Mouse (Mus musculus): ENCODE data around the gene Bicral.
A peak's percentile ranks its signal among the peaks of the same experiment; 100 is the strongest.
"Not testable (repeated sequence)": the region's sequence is repeated elsewhere in the genome, so short reads cannot be mapped to it uniquely, and the experiment has no call there.

Gene Bicral

DNA sequence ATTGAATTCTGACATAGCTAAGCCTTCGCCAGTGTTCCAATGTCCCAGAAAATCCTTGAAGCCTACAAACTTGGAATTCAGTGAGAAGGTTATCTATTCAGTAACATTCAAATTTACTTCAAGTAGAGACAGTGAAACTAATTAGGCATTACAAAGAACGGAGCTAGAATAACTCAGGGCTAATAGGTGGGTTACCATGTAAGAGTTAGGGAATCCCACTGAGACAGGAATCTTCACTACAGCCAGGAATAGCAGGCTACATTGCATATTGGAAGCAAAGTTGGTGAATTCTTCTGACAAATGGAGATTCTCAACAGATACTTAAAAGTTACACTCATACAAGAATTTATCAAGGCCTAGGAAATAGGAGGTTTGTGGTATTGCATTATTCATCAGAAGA, 70.3 kb downstream of the Bicral start:
- DNase-seq, result not testable (repeated sequence)

DNA sequence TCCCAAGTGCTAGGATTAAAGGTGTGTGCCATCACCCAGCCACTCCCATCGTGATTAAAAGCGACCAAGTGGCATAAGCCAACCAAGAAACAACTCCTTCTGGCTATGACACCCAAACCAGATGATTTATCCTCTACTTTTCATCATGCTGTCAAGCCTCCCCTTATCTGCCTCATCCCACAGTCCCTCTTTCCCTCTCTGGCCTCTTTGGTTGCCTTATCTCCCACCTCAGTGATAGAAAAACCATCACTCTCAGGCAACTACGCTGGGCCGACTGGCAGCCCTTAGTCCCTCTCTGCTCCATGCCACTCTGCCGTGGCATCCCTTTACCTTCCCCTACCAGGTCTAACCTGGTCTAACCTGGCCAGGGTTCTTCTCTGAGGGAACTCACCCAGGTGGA, 71.3 kb downstream of the Bicral start:
- no peak for DNase-seq

DNA sequence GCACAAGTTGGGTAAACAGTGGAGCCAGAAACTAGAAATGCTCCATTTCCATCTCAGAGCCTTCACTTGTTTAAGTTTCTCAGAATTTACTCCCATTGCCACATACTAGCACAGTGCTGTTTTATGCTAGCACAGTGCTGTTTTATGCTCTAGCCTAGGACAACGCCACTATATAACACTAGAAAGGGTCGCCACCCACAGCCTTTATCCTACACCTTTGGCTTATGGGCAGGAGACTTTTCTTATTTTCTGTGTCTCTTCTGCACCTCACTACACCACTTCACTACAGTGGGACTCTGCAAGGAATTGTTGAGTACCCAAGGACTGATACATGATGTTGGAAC, 75.1 kb downstream of the Bicral start:
- DNase-seq, result no peak

DNA sequence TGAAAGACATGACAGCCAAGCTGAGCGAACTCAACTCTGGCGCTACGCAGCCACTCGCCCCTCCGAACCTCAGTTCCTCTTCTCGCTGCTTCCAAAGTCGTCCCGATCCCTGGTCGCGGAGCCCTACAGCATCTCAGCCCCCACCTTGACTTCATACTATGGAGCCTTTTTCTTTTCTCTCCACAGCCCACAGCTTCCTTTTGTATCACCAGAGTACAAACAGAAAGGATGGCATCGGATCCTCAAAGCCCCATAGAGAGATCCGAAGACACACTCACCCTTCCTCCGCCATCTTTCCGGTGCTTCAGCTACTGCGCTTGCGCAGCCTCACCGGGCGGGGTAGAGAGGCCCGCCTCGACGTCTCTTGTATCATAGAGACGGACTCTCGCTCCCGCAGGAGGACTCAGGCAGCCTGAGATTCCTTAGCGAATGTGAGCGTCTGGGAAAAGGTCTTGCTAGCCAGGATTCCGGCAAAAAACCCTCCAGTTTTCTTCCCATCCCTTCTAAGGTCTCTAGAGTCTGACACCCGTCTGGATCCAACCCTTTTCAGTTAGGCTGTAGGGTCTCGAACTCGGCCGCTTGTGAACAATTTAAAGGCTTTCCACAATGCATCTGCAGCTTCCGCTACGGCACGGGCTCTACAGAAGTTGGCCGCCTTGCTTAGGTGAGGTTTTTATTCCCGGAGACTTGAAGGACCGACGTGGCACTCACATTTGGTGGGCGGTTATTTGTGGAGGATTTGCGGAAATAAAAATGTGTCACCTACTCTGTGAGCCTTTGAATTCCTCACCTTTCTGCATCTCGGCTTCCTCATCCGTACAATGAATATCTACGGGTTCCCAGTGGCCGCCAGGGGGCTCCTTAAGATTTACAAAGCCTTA, 75.7 kb downstream of the Bicral start, which contains the start of gene Rpl7l1:
Gene Rpl7l1, minus strand, starts transcription at position 332 of the 881 bp plus-strand sequence.
- DNase-seq, result peak; percentile 91 to 94

DNA sequence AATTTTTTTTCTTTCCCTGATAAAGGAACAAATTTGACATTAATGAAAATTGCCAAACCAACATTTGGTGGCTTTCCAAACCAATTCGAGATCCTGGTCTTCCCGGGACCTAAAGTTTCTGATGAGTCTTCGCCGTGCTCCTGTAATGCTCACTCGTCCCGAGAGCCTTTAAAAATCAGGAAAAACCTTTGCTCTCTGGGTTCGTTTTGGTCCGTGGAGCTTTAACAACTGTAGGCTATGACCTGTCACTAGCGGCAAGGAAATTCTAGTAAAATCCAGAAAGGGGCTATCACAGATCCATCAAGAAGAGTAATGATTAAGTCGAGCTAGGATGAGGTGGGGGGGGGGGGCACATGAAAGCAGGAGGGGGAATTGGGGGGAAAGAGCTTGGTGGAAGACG, 76.4 kb downstream of the Bicral start:
- DNase-seq, result no peak

DNA sequence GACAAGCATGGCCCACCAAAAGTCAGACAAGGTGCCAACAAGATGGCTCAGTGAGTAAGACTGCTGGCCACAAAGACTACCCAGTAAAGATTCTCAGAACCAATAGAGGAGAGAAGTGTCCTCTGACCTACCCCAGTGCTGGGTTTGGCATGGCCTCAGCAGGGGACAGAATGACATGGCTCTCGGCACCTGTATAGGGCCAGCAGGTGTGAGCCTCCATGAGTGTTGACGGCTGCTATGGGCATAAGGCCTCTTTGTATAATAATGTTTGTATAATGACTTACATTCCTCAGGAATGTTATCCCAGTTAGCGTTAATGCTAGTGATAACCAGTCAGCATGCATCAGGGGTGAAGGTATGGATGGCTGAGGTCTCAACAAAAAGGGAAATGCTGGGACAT, 82.2 kb downstream of the Bicral start:
- no peak for DNase-seq

DNA sequence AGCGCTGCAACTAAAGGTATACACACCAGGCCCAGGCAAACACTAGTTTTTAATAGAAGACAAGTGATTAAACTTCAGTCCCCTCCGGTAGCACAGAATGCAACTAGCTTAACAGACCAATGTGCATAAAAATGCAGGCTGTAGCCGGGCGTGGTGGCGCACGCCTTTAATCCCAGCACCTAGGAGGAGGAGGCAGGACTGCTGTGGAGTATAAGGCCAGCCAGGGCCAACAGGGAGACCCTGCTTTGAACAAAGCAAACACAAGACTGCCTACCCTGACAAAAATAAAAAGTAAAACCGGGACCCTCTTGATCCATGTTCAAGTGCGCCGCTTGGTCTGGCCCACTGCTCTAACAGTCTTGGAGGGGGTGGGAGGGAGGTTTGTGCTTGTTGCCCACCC, 83.2 kb downstream of the Bicral start:
- DNase-seq, result no peak

DNA sequence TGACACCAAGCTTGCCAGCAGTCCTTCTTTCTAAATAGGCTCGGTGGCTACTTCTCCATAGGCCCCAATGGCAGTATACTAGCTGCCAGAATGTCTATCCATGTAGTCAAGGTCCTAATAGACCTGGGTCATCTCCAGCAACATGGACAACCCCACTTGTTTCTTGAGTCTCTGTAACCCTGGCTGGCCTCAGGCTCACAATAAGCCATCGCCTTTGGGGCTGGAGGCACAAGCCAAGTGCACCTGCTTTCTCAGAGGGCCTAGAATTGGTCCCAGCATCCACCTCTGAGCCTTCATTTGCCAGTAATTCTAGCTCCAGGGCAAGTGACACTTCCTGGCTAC, 84.2 kb downstream of the Bicral start:
- DNase-seq, result no peak

DNA sequence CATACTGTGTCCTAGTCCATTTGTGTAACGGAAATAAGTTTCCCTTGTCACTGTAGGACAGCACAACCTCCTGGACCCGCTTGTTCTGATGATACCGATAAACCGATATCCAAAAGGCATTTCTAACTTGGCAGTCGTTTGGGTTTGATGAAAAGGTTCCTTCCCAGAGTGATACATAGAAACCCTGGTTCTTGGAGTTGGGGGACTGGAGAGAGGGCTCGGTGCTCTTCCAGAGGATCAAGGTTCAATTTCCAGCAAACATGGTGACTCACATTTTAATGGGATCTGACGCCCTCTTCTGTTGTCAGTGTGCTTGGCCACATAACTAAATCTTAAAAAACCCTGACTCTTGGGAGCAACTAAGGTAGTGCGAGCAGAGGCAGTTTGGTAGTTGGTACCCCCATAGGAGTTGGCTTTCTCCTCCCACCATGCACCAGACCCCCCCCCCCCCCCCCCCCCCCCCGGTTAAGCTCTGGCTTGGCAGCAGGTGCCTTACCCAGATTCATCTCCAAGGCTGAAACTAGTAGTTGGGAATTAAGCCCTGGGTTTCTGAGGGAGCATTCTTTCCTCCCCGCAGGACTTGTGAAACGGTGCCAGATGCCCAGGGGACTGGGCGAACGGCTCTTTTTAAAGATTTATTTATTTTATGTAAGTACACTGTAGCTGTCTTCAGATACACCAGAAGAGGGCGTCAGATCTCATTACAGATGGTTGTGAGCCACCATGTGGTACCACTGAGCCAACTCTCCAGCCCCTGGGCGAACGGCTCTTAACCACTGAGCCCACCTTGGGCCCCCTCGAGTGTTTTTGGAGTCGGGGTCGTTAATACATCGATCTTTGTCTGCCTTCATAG, 84.8 kb downstream of the Bicral start:
- peak in 1 of 2 experiments; percentile 19 for DNase-seq

DNA sequence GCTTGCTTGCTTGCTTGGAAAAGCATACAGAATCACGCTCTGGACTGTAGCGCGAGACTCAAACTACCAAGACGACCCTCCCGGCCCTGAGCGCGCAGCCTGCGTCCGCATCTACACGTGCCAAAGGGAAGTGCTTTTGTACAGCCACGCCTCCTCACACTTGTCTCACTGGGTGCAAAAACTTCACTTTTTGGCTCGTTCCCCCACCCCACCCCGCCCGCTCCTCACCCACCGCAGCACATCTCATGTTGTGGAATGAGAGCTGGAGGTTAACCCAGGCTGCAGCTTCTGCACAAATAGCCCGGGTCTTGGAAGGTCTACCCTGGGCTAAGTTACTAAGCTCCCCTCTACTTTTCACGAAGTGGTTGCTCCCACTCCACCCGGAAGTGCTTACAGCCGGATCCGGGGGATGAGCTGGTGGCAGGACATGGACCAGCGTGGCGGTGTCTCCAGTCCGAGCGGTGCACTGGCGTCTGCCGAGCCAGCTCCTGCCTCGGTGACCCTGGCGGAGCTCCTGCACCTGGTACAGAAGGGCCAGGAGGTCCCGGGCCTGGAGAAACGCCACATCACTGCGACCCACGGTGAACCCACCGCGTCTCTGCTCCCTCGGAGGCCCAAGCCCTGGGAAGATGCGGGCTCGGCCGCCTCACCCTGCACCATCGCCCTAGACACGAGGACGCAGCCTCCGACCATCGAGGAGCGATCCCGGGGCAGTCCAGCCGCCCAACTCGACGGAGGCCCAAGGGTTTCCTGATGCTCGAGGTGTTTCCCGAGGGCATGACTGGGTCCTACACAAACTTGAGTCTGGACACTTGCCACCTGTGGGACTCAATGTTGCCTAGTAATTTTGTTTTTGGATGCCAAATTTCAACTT, 85.6 kb downstream of the Bicral start, which contains the start of gene 2310039H08Rik:
Gene 2310039H08Rik, plus strand, starts transcription at position 232 of the 874 bp plus-strand sequence.
- DNase-seq, result peak; percentile 87 to 88

DNA sequence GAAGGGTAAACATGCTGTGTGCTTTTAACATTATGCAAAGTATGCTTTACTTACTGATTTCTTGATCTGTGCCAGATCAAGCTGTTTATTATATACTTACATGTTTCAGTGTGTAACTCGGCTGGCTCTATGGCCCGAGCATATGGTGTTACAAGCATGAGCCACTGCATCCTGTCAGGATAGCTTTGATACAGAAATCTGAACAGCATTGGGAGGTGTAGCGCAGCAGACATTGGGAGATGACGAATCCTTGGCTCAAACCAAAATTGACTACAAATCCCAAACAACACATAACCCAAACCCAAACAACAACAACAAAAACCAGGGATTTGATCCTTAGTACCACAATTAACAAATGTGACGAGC, 86.3 kb downstream of the Bicral start:
- no peak for DNase-seq

DNA sequence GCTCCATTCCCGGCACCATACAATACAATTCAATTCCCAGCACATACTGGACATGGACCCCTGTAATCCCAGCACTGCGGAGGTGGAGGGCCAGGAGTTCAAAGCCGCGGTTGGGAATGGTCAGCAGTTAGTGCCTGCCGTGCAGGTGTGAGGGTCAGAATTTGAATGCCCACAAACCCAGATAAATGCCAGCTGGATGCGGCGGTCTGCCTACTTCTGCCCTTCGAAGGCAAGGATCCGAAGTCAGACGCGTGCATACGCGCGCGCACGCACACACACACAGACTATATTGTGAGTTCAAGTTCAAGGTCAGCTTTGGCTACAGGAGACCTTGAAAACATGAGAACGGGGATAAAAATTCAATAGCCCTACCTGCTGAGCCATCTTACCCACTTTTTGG, 86.7 kb downstream of the Bicral start:
- peak; percentile 23 to 33 for DNase-seq

DNA sequence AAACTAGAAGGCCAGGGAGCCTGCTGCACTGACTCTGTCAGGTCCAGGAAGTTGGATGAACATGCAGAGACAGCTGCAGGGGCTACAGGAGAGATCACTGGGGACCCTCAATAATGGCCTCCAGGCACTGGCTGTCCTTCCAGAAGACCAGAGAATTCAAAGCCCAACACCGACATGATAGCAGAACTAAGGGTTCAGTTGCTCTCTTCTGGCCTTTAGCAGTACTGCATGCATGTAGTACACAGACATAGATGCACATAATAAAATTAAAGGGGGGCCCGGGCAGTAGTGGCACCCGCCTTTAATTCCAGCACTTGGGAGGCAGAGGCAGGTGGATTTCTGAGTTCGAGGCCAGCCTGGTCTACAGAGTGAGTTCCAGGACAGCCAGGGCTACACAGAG, 87.3 kb downstream of the Bicral start:
- no peak for DNase-seq

DNA sequence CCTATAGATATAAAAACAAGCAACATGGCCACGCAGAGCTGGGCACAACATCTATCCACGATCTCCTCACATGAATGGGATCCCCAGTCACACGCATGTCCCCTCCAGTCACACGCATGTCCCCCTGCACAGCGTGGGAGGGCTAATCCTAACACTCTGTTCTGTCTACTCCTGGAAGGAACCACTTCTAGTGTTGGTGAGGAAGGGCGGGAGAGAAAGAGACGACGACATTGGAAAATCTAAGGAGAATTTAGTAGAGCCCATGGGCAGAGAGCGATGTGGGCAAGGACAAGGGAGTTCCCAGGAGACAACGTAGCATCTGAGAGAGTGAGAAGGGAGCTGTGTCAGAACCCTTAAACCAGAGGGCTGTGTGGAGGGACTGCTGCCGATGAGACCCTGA, 87.7 kb downstream of the Bicral start:
- DNase-seq, result no peak

DNA sequence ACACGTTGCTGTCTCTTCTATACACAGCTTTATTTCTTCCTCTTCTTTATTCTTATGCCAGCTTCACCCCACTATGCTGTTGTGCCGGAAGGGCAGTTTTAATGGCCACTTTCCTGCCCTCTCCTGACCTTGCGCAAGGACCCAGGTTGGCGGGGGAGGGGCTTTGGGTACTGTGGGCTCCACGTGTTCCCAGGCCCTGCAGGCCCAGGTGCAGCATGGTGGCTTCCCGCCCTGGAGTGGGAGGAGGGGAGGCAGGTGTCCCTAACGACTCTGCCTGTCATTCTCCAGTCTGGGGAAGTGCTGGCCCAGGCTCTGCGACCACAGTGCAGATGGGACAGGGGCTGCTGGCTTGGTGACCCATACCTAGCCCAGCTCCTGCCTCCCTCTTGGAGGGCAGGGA, 90.4 kb downstream of the Bicral start:
- no peak for DNase-seq

DNA sequence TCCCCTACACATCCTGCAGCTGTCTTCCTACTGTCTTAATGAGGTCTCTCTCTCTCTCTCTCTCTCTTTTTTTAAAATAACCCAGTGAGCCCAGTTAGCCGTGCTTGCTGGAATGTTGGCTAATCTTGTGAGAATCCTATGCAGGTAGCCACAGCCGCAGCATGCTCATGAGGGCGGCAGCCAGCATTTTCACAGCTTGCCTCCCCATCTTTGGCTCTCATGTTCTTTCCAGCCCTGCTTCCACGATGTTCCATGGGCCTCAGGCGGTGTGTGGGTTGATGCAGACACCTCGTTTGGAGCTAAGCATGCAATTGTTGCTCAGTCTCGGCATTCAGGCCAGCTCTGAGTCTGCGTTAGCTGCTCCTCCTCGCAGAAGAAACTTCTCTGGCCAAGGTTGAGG, 93.4 kb downstream of the Bicral start:
- not testable (repeated sequence) for DNase-seq

DNA sequence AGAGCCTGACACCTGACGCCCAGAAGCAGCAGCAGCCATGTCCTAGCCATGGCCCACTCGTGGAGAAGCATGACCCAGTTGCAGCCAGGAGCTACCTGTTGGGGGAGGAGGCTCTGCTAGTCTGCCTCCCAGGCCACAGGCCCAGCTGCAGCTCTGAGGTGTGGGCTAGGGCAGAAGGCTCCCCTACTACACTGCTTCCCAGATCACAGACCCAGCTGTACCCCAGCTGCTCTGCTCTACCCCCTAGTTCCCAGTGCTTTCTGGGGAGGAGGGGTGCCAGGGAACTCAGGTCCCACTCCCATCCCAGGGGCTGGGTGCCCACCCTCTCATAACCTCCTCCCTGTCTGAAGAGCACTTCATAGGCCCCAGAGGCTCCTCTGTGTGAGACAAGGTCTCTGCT, 94.7 kb downstream of the Bicral start, which contains the start of gene Ptcra:
Gene Ptcra, minus strand, starts transcription at position 169 of the 400 bp plus-strand sequence.
- no peak for DNase-seq

DNA sequence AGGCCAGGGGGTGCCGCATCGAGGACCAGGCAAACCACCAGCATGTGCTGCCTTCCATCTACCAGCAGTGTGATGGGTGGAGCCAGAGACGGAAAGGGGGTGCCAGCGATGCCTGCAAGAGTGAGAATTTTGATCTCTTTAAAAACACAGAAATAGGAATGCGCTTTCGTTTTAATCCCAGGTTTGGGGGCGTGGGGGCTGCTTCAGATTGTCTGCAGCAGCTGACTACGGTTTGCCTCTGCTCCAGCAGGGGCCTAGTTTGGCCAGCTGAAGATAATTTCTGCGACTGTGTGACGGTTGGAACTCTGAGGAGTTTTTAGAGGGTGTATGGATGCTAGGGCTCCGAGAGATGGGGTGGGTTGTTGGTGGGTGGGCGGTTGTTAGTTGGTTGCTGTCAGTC, 99.5 kb downstream of the Bicral start:
- no peak for DNase-seq

DNA sequence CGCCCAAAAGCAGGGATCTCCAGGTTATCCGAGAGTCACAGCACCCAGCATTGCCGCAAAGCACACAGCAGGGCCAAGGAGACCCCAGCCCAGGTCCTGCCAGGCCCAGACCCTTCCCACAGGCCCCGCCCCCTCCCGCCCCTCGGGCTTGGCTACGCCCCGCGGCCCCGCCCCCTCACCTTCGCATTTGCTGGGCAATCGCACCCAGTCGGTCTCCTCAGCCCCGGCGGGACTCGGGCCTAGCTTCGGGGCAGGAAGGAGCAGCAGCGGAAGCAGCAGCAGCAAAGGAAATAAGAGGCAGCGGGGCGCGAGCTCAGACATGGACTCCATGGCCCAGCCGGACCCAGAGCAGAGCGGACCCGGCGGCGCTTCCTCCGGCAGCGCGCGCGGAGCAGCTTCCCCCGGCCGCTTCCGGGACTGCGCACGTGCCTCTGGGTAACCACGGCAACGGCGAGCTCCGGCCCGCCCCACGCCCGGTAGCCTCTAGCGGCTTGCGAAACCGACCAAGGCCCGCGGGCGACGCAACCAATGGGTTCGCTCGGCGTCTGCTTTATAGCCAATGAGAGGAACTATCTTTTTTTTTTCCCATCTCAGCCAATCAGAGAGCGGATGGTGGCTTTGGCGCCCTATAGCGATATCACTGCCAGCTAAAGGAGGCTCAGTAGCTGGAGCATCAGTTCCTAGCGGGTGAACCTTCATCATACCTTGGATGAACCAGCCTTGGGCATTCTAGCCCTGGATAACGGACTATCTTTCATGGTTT, 106.3 kb downstream of the Bicral start, which contains the start of gene Cnpy3:
Gene Cnpy3, minus strand, starts transcription at position 421 of the 763 bp plus-strand sequence.
- DNase-seq, result peak; percentile 97 to 98

DNA sequence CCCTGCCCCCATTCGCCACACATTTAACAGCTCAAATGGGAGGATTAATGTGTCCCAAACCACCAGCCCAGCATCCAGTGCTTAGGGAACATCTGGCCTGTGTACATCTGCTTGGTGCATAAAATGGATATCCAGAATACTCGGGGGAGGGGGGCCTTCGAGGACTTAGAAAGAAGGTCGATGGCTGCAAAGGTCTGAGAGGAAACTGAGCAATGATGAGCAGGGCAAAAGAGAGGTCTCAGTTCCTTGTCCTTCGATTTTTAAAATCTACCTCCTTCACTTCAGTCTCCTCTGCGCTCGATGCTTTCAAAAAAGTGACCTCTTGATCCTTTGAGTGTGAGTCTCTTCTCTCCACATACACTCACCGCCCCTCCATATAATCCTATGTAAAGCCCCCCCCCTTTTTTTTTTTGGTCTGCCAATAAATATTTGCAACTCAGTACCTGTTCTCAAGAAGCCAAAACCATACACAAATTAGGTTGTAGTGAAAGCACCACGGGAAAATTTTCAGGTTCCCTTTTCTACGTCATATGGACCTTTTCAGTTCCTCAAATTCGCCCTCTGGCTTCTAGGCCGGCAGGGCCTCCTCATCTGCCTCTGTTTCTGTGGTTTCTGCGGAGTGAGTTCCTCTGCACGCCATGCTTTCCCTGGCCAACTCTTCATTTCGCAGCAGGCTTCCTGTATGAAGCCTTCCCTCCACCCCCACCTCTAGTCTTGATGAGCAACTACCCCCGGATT, 107.1 kb downstream of the Bicral start:
- peak in 1 of 2 experiments; percentile 22 for DNase-seq

DNA sequence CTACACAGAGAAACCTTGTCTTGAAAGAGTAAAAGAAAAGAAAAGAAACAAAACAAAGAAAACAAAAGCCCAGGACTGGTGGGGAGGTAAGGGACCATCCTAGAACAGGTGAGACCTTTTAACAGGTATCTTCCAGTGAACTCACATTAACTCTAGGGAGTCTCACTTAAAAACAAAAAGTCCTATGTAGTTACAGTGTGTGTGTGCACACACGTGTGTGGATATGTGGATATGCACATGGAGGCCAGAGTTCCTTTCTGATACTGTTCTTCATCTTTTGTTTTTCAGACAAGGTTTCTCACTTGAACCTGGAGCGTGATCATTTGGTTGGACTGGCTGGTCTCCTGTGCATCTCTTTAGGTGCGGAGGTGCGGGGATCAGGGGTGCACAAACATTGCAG, 107.7 kb downstream of the Bicral start:
- no peak for DNase-seq
